Mouse (Mus musculus): ENCODE measurements around the gene Antxr1. TPM values are rescaled to one million over a fixed set of nuclear protein-coding genes. Genes with fewer than 3 reads are reported as not detected.

Gene Antxr1
- polyA plus RNA-seq, 1 experiment from 2014 or later: 3.6 TPM

- Histone ChIP-seq H3K9ac (no peak overlapping the region), H3K4me2 (no peak overlapping the region), H3K27me3 (replicated peaks) (no peaks in the 10 kb centered on the region), H3K4me1 (replicated peaks) (peaks cover 39% of the 10 kb centered on the region), H3K36me3 (peaks cover 9% of the 10 kb centered on the region), H3K27ac (ENCODE audit: poor library complexity, severe bottlenecking) (no peak overlapping the region), H3K9me3 (replicated peaks) (peaks cover 7% of the 10 kb centered on the region), H3K4me3 (no peak overlapping the region)
- WGBS: 53% methylated on average over 2 of the region's 2 CpGs
- peak; percentile 42; the same call in 1 of the 2 replicates for ATAC-seq (ENCODE audit: insufficient number of reproducible peaks, low FRiP score)
Observed at GRCm38 (mm10) chr6:87272202-87272601, 63.4 kb downstream of the Antxr1 start.

GRCm38 (mm10) chr6:87270452-87270851 lies 65.2 kb downstream of the Antxr1 start:
- Histone ChIP-seq H3K27me3 (replicated peaks) (no peaks in the 10 kb centered on the region), H3K4me1 (replicated peaks) (peaks cover 29% of the 10 kb centered on the region), H3K4me3 (no peak overlapping the region), H3K27ac (ENCODE audit: poor library complexity, severe bottlenecking) (no peak overlapping the region), H3K36me3 (peaks cover 9% of the 10 kb centered on the region), H3K9me3 (replicated peaks) (peaks cover 7% of the 10 kb centered on the region), H3K4me2 (no peak overlapping the region), H3K9ac (no peak overlapping the region)
- 30% methylated on average over 7 of the region's 7 CpGs for WGBS
- ATAC-seq (ENCODE audit: insufficient number of reproducible peaks, low FRiP score): no peak

- peaks cover 8% of the 10 kb centered on the region for H3K36me3 ChIP-seq
- H3K4me3 ChIP-seq: no peak overlapping the region
- WGBS: 64% methylated on average over 7 of the region's 7 CpGs
- no peak for ATAC-seq (ENCODE audit: insufficient number of reproducible peaks, low FRiP score)
- no peak overlapping the region for H3K4me2 ChIP-seq
- H3K9ac ChIP-seq: no peak overlapping the region
- peaks cover 29% of the 10 kb centered on the region for H3K4me1 ChIP-seq (replicated peaks)
- no peaks in the 10 kb centered on the region for H3K27me3 ChIP-seq (replicated peaks)
- peaks cover 6% of the 10 kb centered on the region for H3K9me3 ChIP-seq (replicated peaks)
- no peak overlapping the region for H3K27ac ChIP-seq (ENCODE audit: poor library complexity, severe bottlenecking)
Observed at GRCm38 (mm10) chr6:87269950-87270349, 65.7 kb downstream of the Antxr1 start.

- H3K4me2 ChIP-seq: no peak overlapping the region
- WGBS: 66% methylated on average over 2 of the region's 2 CpGs
- H3K9me3 ChIP-seq (replicated peaks): no peaks in the 10 kb centered on the region
- no peak for ATAC-seq (ENCODE audit: insufficient number of reproducible peaks, low FRiP score)
- no peak overlapping the region for H3K27ac ChIP-seq (ENCODE audit: poor library complexity, severe bottlenecking)
- H3K36me3 ChIP-seq: no peaks in the 10 kb centered on the region
- no peak overlapping the region for H3K4me3 ChIP-seq
- H3K4me1 ChIP-seq (replicated peaks): peaks cover 4% of the 10 kb centered on the region; the same call in 1 of the 2 replicates
- no peaks in the 10 kb centered on the region for H3K27me3 ChIP-seq (replicated peaks)
- H3K9ac ChIP-seq: no peak overlapping the region
Observed at GRCm38 (mm10) chr6:87262666-87263065, 73.0 kb downstream of the Antxr1 start.

GRCm38 (mm10) chr6:87258976-87259375 lies 76.6 kb downstream of the Antxr1 start:
- Histone ChIP-seq H3K9me3 (replicated peaks) (no peaks in the 10 kb centered on the region), H3K36me3 (no peaks in the 10 kb centered on the region), H3K4me2 (no peak overlapping the region), H3K4me1 (replicated peaks) (peaks cover 4% of the 10 kb centered on the region), H3K27me3 (replicated peaks) (no peaks in the 10 kb centered on the region), H3K4me3 (no peak overlapping the region), H3K9ac (no peak overlapping the region), H3K27ac (ENCODE audit: poor library complexity, severe bottlenecking) (no peak overlapping the region)
- no peak for ATAC-seq (ENCODE audit: insufficient number of reproducible peaks, low FRiP score)
- WGBS: 62% methylated on average over 5 of the region's 5 CpGs

- no peaks in the 10 kb centered on the region for H3K9me3 ChIP-seq (replicated peaks)
- no peak overlapping the region for H3K9ac ChIP-seq
- H3K4me1 ChIP-seq (replicated peaks): peaks cover 4% of the 10 kb centered on the region
- WGBS: 77% methylated on average over 7 of the region's 7 CpGs
- H3K27me3 ChIP-seq (replicated peaks): no peaks in the 10 kb centered on the region
- no peaks in the 10 kb centered on the region for H3K36me3 ChIP-seq
- H3K4me3 ChIP-seq: no peak overlapping the region
- H3K4me2 ChIP-seq: no peak overlapping the region
- ATAC-seq (ENCODE audit: insufficient number of reproducible peaks, low FRiP score): no peak
- no peak overlapping the region for H3K27ac ChIP-seq (ENCODE audit: poor library complexity, severe bottlenecking)
Observed at GRCm38 (mm10) chr6:87257981-87258775, 77.4 kb downstream of the Antxr1 start.

GRCm38 (mm10) chr6:87257471-87257870 lies 78.2 kb downstream of the Antxr1 start:
- no peak overlapping the region for H3K4me3 ChIP-seq
- H3K9ac ChIP-seq: no peak overlapping the region
- H3K4me1 ChIP-seq (replicated peaks): peaks cover 4% of the 10 kb centered on the region
- H3K27ac ChIP-seq (ENCODE audit: poor library complexity, severe bottlenecking): no peak overlapping the region
- no peaks in the 10 kb centered on the region for H3K27me3 ChIP-seq (replicated peaks)
- WGBS: 88% methylated on average over 4 of the region's 4 CpGs
- H3K4me2 ChIP-seq: no peak overlapping the region
- ATAC-seq (ENCODE audit: insufficient number of reproducible peaks, low FRiP score): no peak
- no peaks in the 10 kb centered on the region for H3K9me3 ChIP-seq (replicated peaks)
- no peaks in the 10 kb centered on the region for H3K36me3 ChIP-seq

GRCm38 (mm10) chr6:87255668-87256067 lies 80.0 kb downstream of the Antxr1 start:
- Histone ChIP-seq H3K4me2 (no peak overlapping the region), H3K27me3 (replicated peaks) (no peaks in the 10 kb centered on the region), H3K9me3 (replicated peaks) (no peaks in the 10 kb centered on the region), H3K27ac (ENCODE audit: poor library complexity, severe bottlenecking) (no peak overlapping the region), H3K4me1 (replicated peaks) (peaks cover 4% of the 10 kb centered on the region), H3K36me3 (no peaks in the 10 kb centered on the region), H3K9ac (no peak overlapping the region), H3K4me3 (no peak overlapping the region)
- ATAC-seq (ENCODE audit: insufficient number of reproducible peaks, low FRiP score): no peak
- WGBS: 76% methylated on average over 12 of the region's 12 CpGs

GRCm38 (mm10) chr6:87254756-87255155 lies 80.9 kb downstream of the Antxr1 start:
- ATAC-seq (ENCODE audit: insufficient number of reproducible peaks, low FRiP score): no peak
- no peak overlapping the region for H3K4me3 ChIP-seq
- peaks cover 4% of the 10 kb centered on the region for H3K4me1 ChIP-seq (replicated peaks)
- H3K27ac ChIP-seq (ENCODE audit: poor library complexity, severe bottlenecking): no peak overlapping the region
- H3K36me3 ChIP-seq: no peaks in the 10 kb centered on the region
- no peak overlapping the region for H3K9ac ChIP-seq
- H3K4me2 ChIP-seq: no peak overlapping the region
- no peaks in the 10 kb centered on the region for H3K27me3 ChIP-seq (replicated peaks)
- no peaks in the 10 kb centered on the region for H3K9me3 ChIP-seq (replicated peaks)
- 30% methylated on average over 7 of the region's 7 CpGs for WGBS

- no peak for ATAC-seq (ENCODE audit: insufficient number of reproducible peaks, low FRiP score)
- Histone ChIP-seq H3K4me1 (replicated peaks) (peaks cover 5% of the 10 kb centered on the region; the same call in 1 of the 2 replicates), H3K9me3 (replicated peaks) (no peaks in the 10 kb centered on the region), H3K27me3 (replicated peaks) (no peaks in the 10 kb centered on the region), H3K36me3 (no peaks in the 10 kb centered on the region), H3K9ac (no peak overlapping the region), H3K4me3 (no peak overlapping the region), H3K4me2 (no peak overlapping the region), H3K27ac (ENCODE audit: poor library complexity, severe bottlenecking) (no peak overlapping the region)
- WGBS: 81% methylated on average over 5 of the region's 5 CpGs
Observed at GRCm38 (mm10) chr6:87251716-87252115, 83.9 kb downstream of the Antxr1 start.

- WGBS: 84% methylated on average over 3 of the region's 3 CpGs
- Histone ChIP-seq H3K9ac (no peak overlapping the region), H3K4me2 (no peak overlapping the region), H3K36me3 (no peaks in the 10 kb centered on the region), H3K4me3 (no peak overlapping the region), H3K9me3 (replicated peaks) (no peaks in the 10 kb centered on the region), H3K27me3 (replicated peaks) (no peaks in the 10 kb centered on the region), H3K27ac (ENCODE audit: poor library complexity, severe bottlenecking) (no peak overlapping the region), H3K4me1 (replicated peaks) (peaks cover 5% of the 10 kb centered on the region; the same call in 1 of the 2 replicates)
- ATAC-seq (ENCODE audit: insufficient number of reproducible peaks, low FRiP score): no peak
Observed at GRCm38 (mm10) chr6:87250701-87251100, 84.9 kb downstream of the Antxr1 start.
